Mouse (Mus musculus) left cerebral cortex, adult 2 months (tissue): ENCODE measurements around the gene Dad1. TPM values are rescaled to one million over a fixed set of nuclear protein-coding genes. Genes with fewer than 3 reads are reported as not detected.

Experiments used
- DNase-seq, 2 experiments: peaks; one replicate each; pipeline ENCODE4 v3.0.0; 2021 to 2022; ENCODE audit warnings: low spot score in 2 of 2, mixed read lengths in 1 of 2; ENCODE audit errors: extremely low spot score in 1 of 2
- H3K27ac ChIP-seq: fragments of 200-600 bp; 2 replicates; pipeline ENCODE4 v1.8.1; 2022
- H3K4me3 ChIP-seq: fragments of 200-600 bp; 2 replicates; pipeline ENCODE4 v1.8.1; 2022
- CTCF ChIP-seq: fragments of 200-600 bp; IDR thresholded peaks from 2 replicates; pipeline ENCODE4 v1.8.1; 2022; ENCODE audit warnings: antibody characterized with exemption, mild to moderate bottlenecking, moderate library complexity
- intact Hi-C: fragments of 180-260 bp; cut with DNase I; formaldehyde crosslinking; loops from one replicate; pipeline ENCODE4 v1.15.1; 2025
- total RNA-seq, 2 experiments: library from RNA; stranded (reverse); gene quantifications; 2 replicates each; pipeline ENCODE4 v1.2.3; 2021

Dad1 gene
- total RNA-seq, 2 experiments from 2014 or later: 106 to 115 TPM

GRCm38 (mm10) chr14:54197740-54198139 is 56.2 kb downstream of the Dad1 start:
- Histone ChIP-seq H3K4me3 (no peak overlapping the region), H3K27ac (no peak overlapping the region)
- intact Hi-C loops: no loop called here

GRCm38 (mm10) chr14:54195838-54196423 is 58.0 kb downstream of the Dad1 start:
- H3K4me3 ChIP-seq: no peak overlapping the region
- intact Hi-C loops: no loop called here
- no peak overlapping the region; the same call in 1 of the 2 replicates for H3K27ac ChIP-seq
- no peak for DNase-seq
- no peak for TF ChIP-seq CTCF

More at GRCm38 (mm10) chr14:54197740-54198139, 56.2 kb downstream of the Dad1 start:
- no peak for TF ChIP-seq CTCF
- DNase-seq: no peak

- no peak for TF ChIP-seq CTCF
- no peak for DNase-seq
- no peak overlapping the region for H3K4me3 ChIP-seq
- H3K27ac ChIP-seq: no peak overlapping the region; the same call in 1 of the 2 replicates
- intact Hi-C loops: no loop called here
These were observed 60.4 kb downstream of the Dad1 start for GRCm38 (mm10) chr14:54193354-54194133.

GRCm38 (mm10) chr14:54192462-54192847 is 61.4 kb downstream of the Dad1 start:
- TF ChIP-seq CTCF: no peak
- peak overlapping the region; percentile 73; the same call in 1 of the 2 replicates for H3K27ac ChIP-seq
- peak in 1 of 2 experiments; percentile 25 for DNase-seq
- intact Hi-C loops: no loop called here
- no peak overlapping the region for H3K4me3 ChIP-seq

- TF ChIP-seq CTCF: no peak
- Histone ChIP-seq H3K27ac (peak overlapping the region; percentile 73), H3K4me3 (no peak overlapping the region)
- intact Hi-C loops: no loop called here
- peak; percentile 18 to 33 for DNase-seq
These were observed 62.1 kb downstream of the Dad1 start for GRCm38 (mm10) chr14:54191594-54192461.

GRCm38 (mm10) chr14:54191026-54191390 is 62.9 kb downstream of the Dad1 start:
- no peak for DNase-seq
- 0 out of 2 replicates have a peak overlapping the region, but pooled peaks have one; percentile 25 for H3K27ac ChIP-seq
- TF ChIP-seq CTCF: no peak
- intact Hi-C loops: no loop called here
- H3K4me3 ChIP-seq: no peak overlapping the region

GRCm38 (mm10) chr14:54190305-54191025 is 63.4 kb downstream of the Dad1 start:
- Histone ChIP-seq H3K27ac (0 out of 2 replicates have a peak overlapping the region, but pooled peaks have one; percentile 25), H3K4me3 (no peak overlapping the region)
- intact Hi-C loops: no loop called here
- no peak for DNase-seq
- no peak for TF ChIP-seq CTCF

- no peak for DNase-seq
- Histone ChIP-seq H3K27ac (no peak overlapping the region), H3K4me3 (no peak overlapping the region)
- TF ChIP-seq CTCF: no peak
- intact Hi-C loops: no loop called here
These were observed 64.6 kb downstream of the Dad1 start for GRCm38 (mm10) chr14:54189255-54189654.

- intact Hi-C loops: no loop called here
- no peak for DNase-seq
- no peak for TF ChIP-seq CTCF
- H3K4me3 ChIP-seq: no peak overlapping the region
- no peak overlapping the region for H3K27ac ChIP-seq
These were observed 66.7 kb downstream of the Dad1 start for GRCm38 (mm10) chr14:54187211-54187610.

Other genes starting within 250 kb of the Dad1 start
- gene Abhd4, start 84 bp upstream of the Dad1 start, total RNA-seq: 10 to 100 TPM; 46.7 to 49.3 TPM
- gene Olfr49, start 30.8 kb upstream of the Dad1 start, total RNA-seq: not detected
- 10 to 100 TPM; 49.1 to 51.1 TPM for gene Oxa1l, start 106.7 kb upstream of the Dad1 start, total RNA-seq
- gene Slc7a7, start 163.7 kb upstream of the Dad1 start, total RNA-seq: 1 to 10 TPM; 1.6 to 3.4 TPM
- 10 to 100 TPM; 78.6 to 79.2 TPM for gene Mrpl52, start 172.8 kb upstream of the Dad1 start, total RNA-seq
- 10 to 100 TPM; 10.3 to 13.8 TPM for gene Mmp14, start 177.5 kb upstream of the Dad1 start, total RNA-seq
- 10 to 100 TPM; 18.9 to 25.0 TPM for gene Lrp10, start 210.0 kb upstream of the Dad1 start, total RNA-seq
- 1 to 10 TPM; 3.2 to 7.2 TPM for gene Rem2, start 222.0 kb upstream of the Dad1 start, total RNA-seq